Mouse (Mus musculus) kidney, embryonic 16.5 days (tissue): ENCODE data around the gene Tns1. TPM values are rescaled to one million over a fixed set of nuclear protein-coding genes. Genes with fewer than 3 reads are reported as not detected.

Experiments
- ATAC-seq: fragments of 200-750 bp; cut with Nextera tagmentation; 2 replicates; pipeline ENCODE4 v1.8.0; 2017; ENCODE audit warnings: moderate TSS enrichment; ENCODE audit not compliant: low FRiP score, low TSS enrichment
- H3K27ac ChIP-seq: fragments of 300-500 bp; sonication (generic); 2 replicates; pipeline ENCODE4 v1.5.1; 2014; ENCODE audit warnings: low read length
- H3K27me3 ChIP-seq: fragments of 300-500 bp; sonication (generic); 2 replicates; pipeline ENCODE4 v1.6.1; 2014; ENCODE audit warnings: low read length, control low read depth, mixed read lengths; ENCODE audit not compliant: insufficient read depth
- H3K36me3 ChIP-seq: fragments of 300-500 bp; sonication (generic); 2 replicates; pipeline ENCODE4 v1.6.1; 2014; ENCODE audit warnings: low read length, control low read depth, mixed read lengths; ENCODE audit not compliant: insufficient read depth
- H3K4me1 ChIP-seq: fragments of 300-500 bp; sonication (generic); 2 replicates; pipeline ENCODE4 v1.6.1; 2014; ENCODE audit warnings: low read length, control low read depth, mixed read lengths; ENCODE audit not compliant: insufficient read depth
- H3K4me2 ChIP-seq: fragments of 300-500 bp; sonication (generic); replicated peaks from 2 replicates; pipeline ENCODE4 v1.6.1; 2014; ENCODE audit warnings: low read depth, low read length
- H3K4me3 ChIP-seq: fragments of 300-500 bp; sonication (generic); 2 replicates; pipeline ENCODE4 v1.5.1; 2014; ENCODE audit warnings: mild to moderate bottlenecking, low read length
- H3K9ac ChIP-seq: fragments of 300-500 bp; sonication (generic); replicated peaks from 2 replicates; pipeline ENCODE4 v1.6.1; 2014; ENCODE audit warnings: low read length
- H3K9me3 ChIP-seq: fragments of 300-500 bp; sonication (generic); 2 replicates; pipeline ENCODE4 v1.6.1; 2016; ENCODE audit warnings: low read length, control low read depth
- WGBS: fragments of 180-500 bp; shearing (Covaris S2); extraction: QIAGEN DNeasy Blood & Tissue Kit; methylation state at CpG from one replicate; pipeline ENCODE4 v1.1.7; 2014; 5-methylcytosine and 5-hydroxymethylcytosine counted together
- polyA plus RNA-seq: library from polyadenylated mRNA; unstranded; fragments of >200 nt; fragmentation: Nextera tagmentation; extraction: Ambion mirVana; gene quantifications from 2 replicates; pipeline ENCODE4 v1.2.1, GENCODE M21; 2015

Tns1 gene
- polyA plus RNA-seq, 1 experiment from 2014 or later = 77.3 TPM

GRCm38 (mm10) chr1:74055552-74055951, 68.7 kb downstream of the Tns1 start:
- no peaks in the 10 kb centered on the region for H3K27me3 ChIP-seq
- H3K4me1 ChIP-seq = peaks cover 62% of the 10 kb centered on the region
- WGBS = 84% methylated on average over 4 of the region's 4 CpGs
- no peaks in the 10 kb centered on the region for H3K36me3 ChIP-seq
- no peak overlapping the region for H3K4me3 ChIP-seq
- H3K9me3 ChIP-seq = no peaks in the 10 kb centered on the region
- no peak overlapping the region for H3K9ac ChIP-seq
- H3K4me2 ChIP-seq = no peak overlapping the region
- ATAC-seq = no peak
- H3K27ac ChIP-seq = no peak overlapping the region

- no peak overlapping the region for H3K4me2 ChIP-seq
- no peak for ATAC-seq
- H3K27ac ChIP-seq = no peak overlapping the region
- no peaks in the 10 kb centered on the region for H3K27me3 ChIP-seq
- no peaks in the 10 kb centered on the region for H3K36me3 ChIP-seq
- H3K9ac ChIP-seq = no peak overlapping the region
- 70% methylated on average over 3 of the region's 3 CpGs for WGBS
- H3K4me3 ChIP-seq = no peak overlapping the region
- H3K4me1 ChIP-seq = peaks cover 51% of the 10 kb centered on the region
- no peaks in the 10 kb centered on the region for H3K9me3 ChIP-seq
Measured at GRCm38 (mm10) chr1:74054471-74054870, 69.8 kb downstream of the Tns1 start.

GRCm38 (mm10) chr1:74054007-74054406, 70.2 kb downstream of the Tns1 start:
- Histone ChIP-seq H3K36me3 (no peaks in the 10 kb centered on the region), H3K4me2 (no peak overlapping the region), H3K9ac (no peak overlapping the region), H3K27ac (no peak overlapping the region), H3K9me3 (no peaks in the 10 kb centered on the region), H3K4me1 (peaks cover 46% of the 10 kb centered on the region), H3K4me3 (no peak overlapping the region), H3K27me3 (no peaks in the 10 kb centered on the region)
- WGBS = 24% methylated on average over 6 of the region's 7 CpGs
- ATAC-seq = peak; percentile 60; the same call in 1 of the 2 replicates

- Histone ChIP-seq H3K4me1 (peaks cover 40% of the 10 kb centered on the region), H3K4me2 (no peak overlapping the region), H3K9ac (no peak overlapping the region), H3K4me3 (no peak overlapping the region), H3K27ac (no peak overlapping the region), H3K36me3 (no peaks in the 10 kb centered on the region), H3K27me3 (no peaks in the 10 kb centered on the region), H3K9me3 (no peaks in the 10 kb centered on the region)
- WGBS = 70% methylated on average over 2 of the region's 2 CpGs
- no peak for ATAC-seq
Measured at GRCm38 (mm10) chr1:74053068-74053467, 71.2 kb downstream of the Tns1 start.

GRCm38 (mm10) chr1:74051349-74051748, 72.9 kb downstream of the Tns1 start:
- Histone ChIP-seq H3K4me3 (no peak overlapping the region), H3K36me3 (no peaks in the 10 kb centered on the region), H3K9ac (no peak overlapping the region), H3K27me3 (no peaks in the 10 kb centered on the region), H3K9me3 (no peaks in the 10 kb centered on the region), H3K27ac (no peak overlapping the region; the same call in 1 of the 2 replicates), H3K4me1 (peaks cover 48% of the 10 kb centered on the region), H3K4me2 (no peak overlapping the region)
- ATAC-seq = no peak
- 23% methylated on average over 2 of the region's 2 CpGs for WGBS

GRCm38 (mm10) chr1:74049430-74049829, 74.8 kb downstream of the Tns1 start:
- WGBS = 84% methylated on average over 17 of the region's 17 CpGs
- H3K4me2 ChIP-seq = no peak overlapping the region
- H3K9ac ChIP-seq = no peak overlapping the region
- peaks cover 53% of the 10 kb centered on the region for H3K4me1 ChIP-seq
- no peak for ATAC-seq
- H3K4me3 ChIP-seq = no peak overlapping the region
- no peaks in the 10 kb centered on the region for H3K27me3 ChIP-seq
- no peak overlapping the region for H3K27ac ChIP-seq
- no peaks in the 10 kb centered on the region for H3K9me3 ChIP-seq
- no peaks in the 10 kb centered on the region for H3K36me3 ChIP-seq

- no peak overlapping the region for H3K9ac ChIP-seq
- no peaks in the 10 kb centered on the region for H3K27me3 ChIP-seq
- ATAC-seq = peak; percentile 64; the same call in 1 of the 2 replicates
- H3K4me3 ChIP-seq = no peak overlapping the region
- H3K36me3 ChIP-seq = no peaks in the 10 kb centered on the region
- H3K4me2 ChIP-seq = no peak overlapping the region
- no peaks in the 10 kb centered on the region for H3K9me3 ChIP-seq
- WGBS = 51% methylated on average over 6 of the region's 6 CpGs
- peak overlapping the region; percentile 56; the same call in 1 of the 2 replicates for H3K27ac ChIP-seq
- H3K4me1 ChIP-seq = peaks cover 52% of the 10 kb centered on the region
Measured at GRCm38 (mm10) chr1:74047722-74048121, 76.5 kb downstream of the Tns1 start.

GRCm38 (mm10) chr1:74047311-74047710, 76.9 kb downstream of the Tns1 start:
- H3K4me2 ChIP-seq = no peak overlapping the region
- no peak overlapping the region; the same call in 1 of the 2 replicates for H3K9ac ChIP-seq
- H3K4me1 ChIP-seq = peaks cover 52% of the 10 kb centered on the region
- 17% methylated on average over 2 of the region's 2 CpGs for WGBS
- no peaks in the 10 kb centered on the region for H3K27me3 ChIP-seq
- no peaks in the 10 kb centered on the region for H3K9me3 ChIP-seq
- H3K27ac ChIP-seq = peak overlapping the region; percentile 56
- H3K4me3 ChIP-seq = no peak overlapping the region
- H3K36me3 ChIP-seq = no peaks in the 10 kb centered on the region
- no peak for ATAC-seq

- H3K9ac ChIP-seq = no peak overlapping the region
- H3K4me2 ChIP-seq = no peak overlapping the region
- no peak overlapping the region for H3K27ac ChIP-seq
- no peaks in the 10 kb centered on the region for H3K27me3 ChIP-seq
- H3K4me1 ChIP-seq = peaks cover 64% of the 10 kb centered on the region
- no peaks in the 10 kb centered on the region for H3K9me3 ChIP-seq
- no peak overlapping the region for H3K4me3 ChIP-seq
- ATAC-seq = no peak
- no peaks in the 10 kb centered on the region for H3K36me3 ChIP-seq
- 81% methylated on average over 2 of the region's 2 CpGs for WGBS
Measured at GRCm38 (mm10) chr1:74045034-74045433, 79.2 kb downstream of the Tns1 start.

- H3K27me3 ChIP-seq = no peaks in the 10 kb centered on the region
- 43% methylated on average over 1 of the region's 1 CpGs for whole genome bisulfite sequencing
- no peak overlapping the region for H3K27ac ChIP-seq
- peaks cover 64% of the 10 kb centered on the region for H3K4me1 ChIP-seq
- ATAC-seq = no peak
- no peaks in the 10 kb centered on the region for H3K36me3 ChIP-seq
- H3K9me3 ChIP-seq = no peaks in the 10 kb centered on the region
- H3K4me2 ChIP-seq = no peak overlapping the region
- H3K9ac ChIP-seq = no peak overlapping the region
- no peak overlapping the region for H3K4me3 ChIP-seq
Measured at GRCm38 (mm10) chr1:74044421-74044820, 79.8 kb downstream of the Tns1 start.
